Mouse (Mus musculus): ENCODE results near the gene Ctnnbip1.

DNA sequence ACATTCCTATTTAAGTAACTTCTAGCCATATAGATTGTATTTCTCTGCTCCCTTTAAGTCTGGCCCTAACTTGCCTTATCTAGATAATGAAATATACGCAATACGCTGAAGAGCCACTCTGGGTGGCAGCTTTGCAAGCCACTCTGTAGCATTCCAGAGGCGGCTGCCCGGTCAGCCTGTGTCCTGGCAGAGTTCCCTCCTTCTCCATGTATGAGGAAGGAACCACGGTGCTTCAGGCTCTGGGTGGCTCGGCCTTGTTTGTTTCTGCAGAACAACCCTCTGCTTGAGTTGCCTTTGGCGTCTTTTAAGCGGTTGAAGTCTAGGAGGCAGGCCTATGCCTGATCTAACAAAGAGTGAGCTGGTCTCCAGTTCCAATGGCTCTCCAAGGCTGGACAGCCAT, 54.8 kb downstream of the Ctnnbip1 start:
- TF ChIP-seq CTCF (IDR thresholded peaks at IDR 0.05; ENCODE audit: low read depth, low read length) (no peak), POLR2A (IDR thresholded peaks at IDR 0.05; ENCODE audit: insufficient read depth, low read length) (no peak), EP300 (IDR thresholded peaks at IDR 0.05; ENCODE audit: insufficient read depth, low read depth, low read length) (no peak)
